Mouse (Mus musculus): ENCODE measurements around the gene Asphd2. TPM values are rescaled to one million over a fixed set of nuclear protein-coding genes. Genes with fewer than 3 reads are reported as not detected.

The Asphd2 gene
- polyA plus RNA-seq, 1 experiment from 2014 or later, result 1.9 TPM

DNA sequence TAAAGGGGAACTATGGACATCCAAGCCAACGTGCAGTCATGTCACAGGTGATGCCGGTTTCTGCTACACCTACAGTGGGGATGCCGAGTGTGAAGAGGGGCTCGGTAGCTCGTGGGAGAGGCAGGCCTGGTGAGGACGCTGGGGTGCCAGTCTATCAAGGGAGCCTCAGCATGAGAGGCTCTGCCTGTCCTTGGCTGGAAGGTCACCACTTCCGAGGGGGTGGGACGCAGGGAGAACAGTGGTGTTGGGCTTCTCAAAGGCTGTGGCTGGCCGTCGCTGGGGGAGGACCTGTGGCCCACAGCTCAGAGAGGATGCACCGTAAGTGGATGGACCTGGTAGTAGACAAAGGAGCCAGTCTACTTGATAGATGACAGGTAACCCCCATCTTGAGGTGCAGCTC, 13.5 kb downstream of the Asphd2 start:
- no peak for ATAC-seq
- whole genome bisulfite sequencing, result 77% methylated on average over 11 of the region's 11 CpGs
- no peak overlapping the region for H3K4me3 ChIP-seq (ENCODE audit: low read length)
- H3K9ac ChIP-seq (ENCODE audit: low read depth, low read length), result no peak overlapping the region
- peaks cover 6% of the 10 kb centered on the region; the same call in 1 of the 2 replicates for H3K4me1 ChIP-seq (ENCODE audit: control insufficient read depth, insufficient read depth, low read length)
- H3K27me3 ChIP-seq (replicated peaks; ENCODE audit: control insufficient read depth, insufficient read depth, low read length), result no peaks in the 10 kb centered on the region
- H3K36me3 ChIP-seq (ENCODE audit: control insufficient read depth, insufficient read depth, low read length), result peaks cover 3% of the 10 kb centered on the region
- no peaks in the 10 kb centered on the region for H3K9me3 ChIP-seq (ENCODE audit: control insufficient read depth, low read length)
- no peak overlapping the region for H3K27ac ChIP-seq (ENCODE audit: low read length)
- H3K4me2 ChIP-seq (ENCODE audit: low read depth, low read length), result no peak overlapping the region

DNA sequence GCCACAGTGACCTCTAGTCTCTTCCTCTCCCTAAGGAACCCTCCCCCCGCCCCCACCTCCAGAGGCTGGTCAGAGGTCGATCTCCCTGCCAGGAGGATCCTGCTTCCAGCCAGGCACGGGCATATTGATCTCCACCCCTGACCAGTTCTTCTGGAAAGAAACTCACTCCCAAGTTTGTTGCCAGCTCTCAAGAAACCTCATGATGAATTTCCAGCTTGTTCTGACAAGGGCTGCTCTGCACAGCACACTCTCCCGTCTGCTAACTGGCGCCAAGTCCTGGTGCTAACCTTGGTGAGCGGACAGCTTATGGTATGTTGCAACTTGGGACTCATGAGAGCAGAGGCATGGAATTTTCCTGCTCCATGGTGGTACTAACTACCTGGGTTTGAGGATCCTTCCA, 15.9 kb downstream of the Asphd2 start:
- Histone ChIP-seq H3K4me1 (ENCODE audit: control insufficient read depth, insufficient read depth, low read length) (peaks cover 6% of the 10 kb centered on the region; the same call in 1 of the 2 replicates), H3K9me3 (ENCODE audit: control insufficient read depth, low read length) (no peaks in the 10 kb centered on the region), H3K36me3 (ENCODE audit: control insufficient read depth, insufficient read depth, low read length) (peaks cover 3% of the 10 kb centered on the region), H3K4me3 (ENCODE audit: low read length) (no peak overlapping the region), H3K4me2 (ENCODE audit: low read depth, low read length) (no peak overlapping the region), H3K27ac (ENCODE audit: low read length) (no peak overlapping the region), H3K27me3 (replicated peaks; ENCODE audit: control insufficient read depth, insufficient read depth, low read length) (no peaks in the 10 kb centered on the region), H3K9ac (ENCODE audit: low read depth, low read length) (no peak overlapping the region)
- WGBS, result 70% methylated on average over 6 of the region's 6 CpGs
- no peak for ATAC-seq

DNA sequence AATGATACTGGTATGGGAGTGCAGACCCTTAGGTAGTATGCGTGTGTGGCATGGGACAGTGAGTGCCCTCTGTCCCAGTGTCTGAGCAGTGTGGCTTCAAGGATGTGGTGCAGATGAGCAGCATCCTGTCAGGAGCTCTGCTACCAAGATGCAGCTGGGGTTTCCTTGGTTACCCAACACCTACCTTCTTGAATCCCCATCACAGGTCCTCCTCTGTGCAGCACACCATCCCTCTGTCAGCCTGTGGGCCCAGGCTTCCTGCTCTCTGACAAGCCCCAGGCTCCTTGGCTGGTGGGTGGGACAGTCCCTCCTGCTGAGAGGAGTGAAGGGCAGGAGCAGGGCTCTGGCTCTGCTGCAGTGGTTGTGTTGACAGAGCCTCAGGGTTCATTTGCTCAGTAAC, 17.3 kb downstream of the Asphd2 start:
- H3K4me1 ChIP-seq (ENCODE audit: control insufficient read depth, insufficient read depth, low read length), result 0 out of 2 replicates have a peak, but pooled peaks cover under 1% of the 10 kb centered on the region
- H3K27ac ChIP-seq (ENCODE audit: low read length), result no peak overlapping the region
- WGBS, result 100% methylated on average over 1 of the region's 1 CpGs
- no peaks in the 10 kb centered on the region for H3K27me3 ChIP-seq (replicated peaks; ENCODE audit: control insufficient read depth, insufficient read depth, low read length)
- no peak overlapping the region for H3K9ac ChIP-seq (ENCODE audit: low read depth, low read length)
- H3K4me2 ChIP-seq (ENCODE audit: low read depth, low read length), result no peak overlapping the region
- H3K9me3 ChIP-seq (ENCODE audit: control insufficient read depth, low read length), result no peaks in the 10 kb centered on the region
- peaks cover 6% of the 10 kb centered on the region for H3K36me3 ChIP-seq (ENCODE audit: control insufficient read depth, insufficient read depth, low read length)
- no peak overlapping the region for H3K4me3 ChIP-seq (ENCODE audit: low read length)
- no peak for ATAC-seq

- H3K27me3 ChIP-seq (replicated peaks; ENCODE audit: control insufficient read depth, insufficient read depth, low read length), result no peaks in the 10 kb centered on the region
- no peak overlapping the region for H3K27ac ChIP-seq (ENCODE audit: low read length)
- H3K4me3 ChIP-seq (ENCODE audit: low read length), result no peak overlapping the region
- 92% methylated on average over 4 of the region's 4 CpGs for WGBS
- peaks cover 7% of the 10 kb centered on the region for H3K36me3 ChIP-seq (ENCODE audit: control insufficient read depth, insufficient read depth, low read length)
- H3K4me2 ChIP-seq (ENCODE audit: low read depth, low read length), result no peak overlapping the region
- no peaks in the 10 kb centered on the region for H3K9me3 ChIP-seq (ENCODE audit: control insufficient read depth, low read length)
- no peak overlapping the region for H3K9ac ChIP-seq (ENCODE audit: low read depth, low read length)
- ATAC-seq, result no peak
- H3K4me1 ChIP-seq (ENCODE audit: control insufficient read depth, insufficient read depth, low read length), result no peaks in the 10 kb centered on the region
Observed at GRCm38 (mm10) chr5:112376111-112376510, 18.6 kb downstream of the Asphd2 start.

GRCm38 (mm10) chr5:112371933-112372332, 22.7 kb downstream of the Asphd2 start:
- no peak overlapping the region for H3K4me3 ChIP-seq (ENCODE audit: low read length)
- 68% methylated on average over 7 of the region's 7 CpGs for WGBS
- no peak for ATAC-seq
- no peak overlapping the region for H3K27ac ChIP-seq (ENCODE audit: low read length)
- no peaks in the 10 kb centered on the region for H3K27me3 ChIP-seq (replicated peaks; ENCODE audit: control insufficient read depth, insufficient read depth, low read length)
- no peaks in the 10 kb centered on the region for H3K9me3 ChIP-seq (ENCODE audit: control insufficient read depth, low read length)
- H3K4me2 ChIP-seq (ENCODE audit: low read depth, low read length), result no peak overlapping the region
- H3K36me3 ChIP-seq (ENCODE audit: control insufficient read depth, insufficient read depth, low read length), result peaks cover 13% of the 10 kb centered on the region; the same call in 1 of the 2 replicates
- H3K4me1 ChIP-seq (ENCODE audit: control insufficient read depth, insufficient read depth, low read length), result no peaks in the 10 kb centered on the region
- H3K9ac ChIP-seq (ENCODE audit: low read depth, low read length), result no peak overlapping the region

GRCm38 (mm10) chr5:112370236-112370813, 24.3 kb downstream of the Asphd2 start:
- no peaks in the 10 kb centered on the region for H3K9me3 ChIP-seq (ENCODE audit: control insufficient read depth, low read length)
- ATAC-seq, result no peak
- peaks cover 13% of the 10 kb centered on the region; the same call in 1 of the 2 replicates for H3K36me3 ChIP-seq (ENCODE audit: control insufficient read depth, insufficient read depth, low read length)
- H3K4me3 ChIP-seq (ENCODE audit: low read length), result no peak overlapping the region
- no peak overlapping the region for H3K9ac ChIP-seq (ENCODE audit: low read depth, low read length)
- no peak overlapping the region for H3K4me2 ChIP-seq (ENCODE audit: low read depth, low read length)
- H3K27me3 ChIP-seq (replicated peaks; ENCODE audit: control insufficient read depth, insufficient read depth, low read length), result no peaks in the 10 kb centered on the region
- 92% methylated on average over 12 of the region's 12 CpGs for WGBS
- no peaks in the 10 kb centered on the region for H3K4me1 ChIP-seq (ENCODE audit: control insufficient read depth, insufficient read depth, low read length)
- no peak overlapping the region for H3K27ac ChIP-seq (ENCODE audit: low read length)

DNA sequence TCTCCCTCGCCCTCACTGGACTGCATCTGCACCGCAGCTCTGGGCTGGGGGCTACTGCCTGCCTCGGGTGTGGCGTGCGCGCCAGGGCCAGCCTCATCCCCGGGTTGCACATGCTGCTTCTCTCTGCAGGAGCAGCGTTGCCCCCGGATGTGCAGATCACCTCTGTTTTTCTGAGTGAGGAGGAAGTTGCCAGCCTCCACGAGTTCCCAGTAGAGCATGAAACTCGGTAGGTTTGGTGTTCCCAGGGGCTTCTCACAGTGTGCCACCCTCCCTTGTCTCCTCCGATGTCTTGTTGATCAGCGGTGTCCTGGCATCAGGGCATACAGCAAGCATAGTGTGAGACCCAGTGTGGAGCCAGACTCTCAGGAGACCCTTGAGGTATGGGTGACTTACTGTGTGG, 25.3 kb downstream of the Asphd2 start:
- WGBS, result 90% methylated on average over 13 of the region's 13 CpGs
- Histone ChIP-seq H3K27ac (ENCODE audit: low read length) (no peak overlapping the region), H3K4me1 (ENCODE audit: control insufficient read depth, insufficient read depth, low read length) (no peaks in the 10 kb centered on the region), H3K4me3 (ENCODE audit: low read length) (no peak overlapping the region), H3K4me2 (ENCODE audit: low read depth, low read length) (no peak overlapping the region), H3K36me3 (ENCODE audit: control insufficient read depth, insufficient read depth, low read length) (peaks cover 18% of the 10 kb centered on the region), H3K9ac (ENCODE audit: low read depth, low read length) (no peak overlapping the region), H3K9me3 (ENCODE audit: control insufficient read depth, low read length) (no peaks in the 10 kb centered on the region), H3K27me3 (replicated peaks; ENCODE audit: control insufficient read depth, insufficient read depth, low read length) (no peaks in the 10 kb centered on the region)
- ATAC-seq, result no peak

GRCm38 (mm10) chr5:112368666-112369065, 26.0 kb downstream of the Asphd2 start:
- Histone ChIP-seq H3K27me3 (replicated peaks; ENCODE audit: control insufficient read depth, insufficient read depth, low read length) (no peaks in the 10 kb centered on the region), H3K4me2 (ENCODE audit: low read depth, low read length) (no peak overlapping the region), H3K4me1 (ENCODE audit: control insufficient read depth, insufficient read depth, low read length) (no peaks in the 10 kb centered on the region), H3K36me3 (ENCODE audit: control insufficient read depth, insufficient read depth, low read length) (peaks cover 21% of the 10 kb centered on the region), H3K27ac (ENCODE audit: low read length) (no peak overlapping the region), H3K4me3 (ENCODE audit: low read length) (no peak overlapping the region), H3K9ac (ENCODE audit: low read depth, low read length) (no peak overlapping the region), H3K9me3 (ENCODE audit: control insufficient read depth, low read length) (no peaks in the 10 kb centered on the region)
- no peak for ATAC-seq
- WGBS, result 91% methylated on average over 10 of the region's 10 CpGs

- H3K36me3 ChIP-seq (ENCODE audit: control insufficient read depth, insufficient read depth, low read length), result peaks cover 21% of the 10 kb centered on the region
Observed at GRCm38 (mm10) chr5:112367929-112368328, 26.7 kb downstream of the Asphd2 start.

DNA sequence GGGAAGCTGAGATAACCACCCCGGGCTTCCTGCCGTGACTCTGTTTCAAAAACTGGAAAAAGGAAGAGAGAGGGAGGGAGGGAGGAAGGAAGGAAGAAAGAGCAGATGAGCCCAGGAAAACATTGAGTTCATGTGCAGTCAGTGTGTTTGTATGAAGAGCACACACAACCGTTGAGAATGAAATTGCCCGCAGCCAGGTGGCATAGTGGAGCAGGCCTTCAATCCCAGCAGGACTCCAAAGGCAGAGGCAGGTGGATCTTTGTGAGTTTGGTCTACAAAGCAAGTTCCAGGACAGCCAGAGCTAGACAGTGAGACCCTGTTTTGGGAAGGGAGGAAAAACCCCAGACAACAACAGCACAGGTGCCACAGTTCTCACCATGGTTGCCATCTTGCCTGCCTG, 27.3 kb downstream of the Asphd2 start:
- Histone ChIP-seq H3K4me2 (ENCODE audit: low read depth, low read length) (no peak overlapping the region), H3K9me3 (ENCODE audit: control insufficient read depth, low read length) (no peaks in the 10 kb centered on the region), H3K9ac (ENCODE audit: low read depth, low read length) (no peak overlapping the region), H3K27me3 (replicated peaks; ENCODE audit: control insufficient read depth, insufficient read depth, low read length) (no peaks in the 10 kb centered on the region), H3K36me3 (ENCODE audit: control insufficient read depth, insufficient read depth, low read length) (peaks cover 18% of the 10 kb centered on the region), H3K4me3 (ENCODE audit: low read length) (no peak overlapping the region), H3K27ac (ENCODE audit: low read length) (no peak overlapping the region), H3K4me1 (ENCODE audit: control insufficient read depth, insufficient read depth, low read length) (no peaks in the 10 kb centered on the region)
- 87% methylated on average over 4 of the region's 4 CpGs for WGBS
- no peak for ATAC-seq

More at GRCm38 (mm10) chr5:112367929-112368328, 26.7 kb downstream of the Asphd2 start:
- ATAC-seq, result no peak
- no peak overlapping the region for H3K4me3 ChIP-seq (ENCODE audit: low read length)
- no peaks in the 10 kb centered on the region for H3K4me1 ChIP-seq (ENCODE audit: control insufficient read depth, insufficient read depth, low read length)
- no peaks in the 10 kb centered on the region for H3K27me3 ChIP-seq (replicated peaks; ENCODE audit: control insufficient read depth, insufficient read depth, low read length)
- WGBS, result 87% methylated on average over 12 of the region's 12 CpGs
- H3K27ac ChIP-seq (ENCODE audit: low read length), result no peak overlapping the region
- H3K9me3 ChIP-seq (ENCODE audit: control insufficient read depth, low read length), result no peaks in the 10 kb centered on the region
- no peak overlapping the region for H3K4me2 ChIP-seq (ENCODE audit: low read depth, low read length)
- no peak overlapping the region for H3K9ac ChIP-seq (ENCODE audit: low read depth, low read length)

Data from intestine, embryonic 16.5 days (tissue).